In the genomic region with DNA sequence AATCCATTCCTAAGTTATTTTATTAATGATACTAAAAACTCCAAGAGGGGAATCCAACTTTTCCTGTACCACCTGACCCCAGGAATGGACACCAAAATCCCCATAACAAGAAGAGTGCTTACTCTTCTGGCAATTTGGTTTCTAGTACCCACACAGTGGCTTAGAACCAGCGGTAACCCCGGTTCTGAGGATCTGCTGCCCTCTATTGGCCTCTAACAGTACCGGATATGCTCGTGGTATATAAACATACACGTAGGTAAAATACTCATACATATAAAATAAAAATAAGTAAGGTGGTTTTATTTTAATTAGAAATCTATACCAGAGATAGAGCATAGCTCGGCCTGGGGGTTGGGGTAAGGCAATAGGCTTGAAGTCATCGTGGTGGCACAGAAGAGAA, we compare ENCODE assay signal across 22 mouse cellular contexts. TPM values are rescaled to one million over a fixed set of nuclear protein-coding genes. Genes with fewer than 3 reads are reported as not detected.
DNase-seq lines count a peak whose midpoint lies in the region; ATAC-seq and TF ChIP-seq lines count a peak whose summit lies in the region.
"Had no signal": no experiment of that assay in that cellular context is flagged by ENCODE, and none has a peak within 500 bp of the region (broad histone marks: within the 10 kb centered on the region; RNA-seq: fewer than 3 reads in every experiment).

No protein-coding gene starts in this region.

- TF ChIP-seq CTCF in layer of hippocampus, adult 2 months (conservative IDR thresholded peaks at IDR 0.05), result peak; percentile 22
- TF ChIP-seq CTCF in E14TG2a.4 (conservative IDR thresholded peaks at IDR 0.05; ENCODE audit: low read length), result peak; percentile 27; the same call in 1 of the 2 replicates
- peak; percentile 4; the same call in 1 of the 2 replicates for TF ChIP-seq CTCF in brain, embryonic 14.5 days (IDR thresholded peaks at IDR 0.05; ENCODE audit: borderline replicate concordance, extremely low read depth, insufficient read depth, insufficient read length)

- no peak overlapping the region for H3K27ac ChIP-seq in forebrain, embryonic 11.5 days (ENCODE audit: low read depth, low read length)
- H3K27ac ChIP-seq in forebrain, embryonic 15.5 days (replicated peaks), result no peak overlapping the region
- H3K27ac ChIP-seq in layer of hippocampus, adult 2 months, result no peak overlapping the region
- H3K27ac ChIP-seq: forebrain, embryonic 10.5 days; liver, embryonic 13.5 days had no signal

- H3K9ac ChIP-seq in forebrain, embryonic 11.5 days (ENCODE audit: low read length), result no peak overlapping the region
- no peak overlapping the region for H3K9ac ChIP-seq in forebrain, embryonic 15.5 days (replicated peaks)
- H3K9ac ChIP-seq: liver, embryonic 13.5 days had no signal

- H3K9me3 ChIP-seq in forebrain, embryonic 11.5 days (ENCODE audit: control insufficient read depth, low read length), result no peaks in the 10 kb centered on the region
- no peaks in the 10 kb centered on the region for H3K9me3 ChIP-seq in forebrain, embryonic 15.5 days
- H3K9me3 ChIP-seq in E14TG2a.4 (ENCODE audit: low read length), result peaks cover 38% of the 10 kb centered on the region
- H3K9me3 ChIP-seq: forebrain, embryonic 10.5 days; liver, embryonic 13.5 days had no signal

- no peaks in the 10 kb centered on the region for H3K36me3 ChIP-seq in forebrain, embryonic 11.5 days (ENCODE audit: control insufficient read depth, insufficient read depth, low read length)
- no peaks in the 10 kb centered on the region for H3K36me3 ChIP-seq in forebrain, embryonic 15.5 days
- peaks cover 14% of the 10 kb centered on the region; the same call in 1 of the 2 replicates for H3K36me3 ChIP-seq in E14TG2a.4 (ENCODE audit: insufficient read depth, low read length)
- H3K36me3 ChIP-seq: forebrain, embryonic 10.5 days; liver, embryonic 13.5 days had no signal

- no peaks in the 10 kb centered on the region for H3K4me1 ChIP-seq in forebrain, embryonic 11.5 days (replicated peaks; ENCODE audit: control insufficient read depth, insufficient read depth, low read length)
- H3K4me1 ChIP-seq in forebrain, embryonic 15.5 days, result peaks cover 8% of the 10 kb centered on the region
- peaks cover 73% of the 10 kb centered on the region for H3K4me1 ChIP-seq in E14TG2a.4 (replicated peaks; ENCODE audit: low read depth, low read length)
- H3K4me1 ChIP-seq: liver, embryonic 13.5 days; megakaryocyte, embryonic 14.5 days had no signal

- H3K4me3 ChIP-seq in forebrain, embryonic 11.5 days (ENCODE audit: low read depth, low read length), result no peak overlapping the region
- H3K4me3 ChIP-seq in forebrain, embryonic 15.5 days, result no peak overlapping the region
- H3K4me3 ChIP-seq in layer of hippocampus, adult 2 months, result no peak overlapping the region
- peak overlapping the region; percentile 35; the same call in 1 of the 2 replicates for H3K4me3 ChIP-seq in E14TG2a.4 (replicated peaks; ENCODE audit: low read length)
- H3K4me3 ChIP-seq: forebrain, embryonic 10.5 days; liver, embryonic 13.5 days; megakaryocyte, embryonic 14.5 days; myocyte had no signal

- no peak overlapping the region for H3K4me2 ChIP-seq in forebrain, embryonic 11.5 days (ENCODE audit: low read depth, low read length, severe bottlenecking)
- no peak overlapping the region for H3K4me2 ChIP-seq in forebrain, embryonic 15.5 days (replicated peaks)
- H3K4me2 ChIP-seq: liver, embryonic 13.5 days had no signal

- 86% methylated on average over 7 of the region's 7 CpGs for WGBS in forebrain, embryonic 11.5 days
- WGBS in forebrain, embryonic 15.5 days, result 87% methylated on average over 7 of the region's 7 CpGs

- H3K27me3 ChIP-seq in forebrain, embryonic 11.5 days (ENCODE audit: control insufficient read depth, insufficient read depth, low read length), result no peaks in the 10 kb centered on the region
- no peaks in the 10 kb centered on the region for H3K27me3 ChIP-seq in forebrain, embryonic 15.5 days
- no peaks in the 10 kb centered on the region for H3K27me3 ChIP-seq in E14TG2a.4 (ENCODE audit: insufficient read depth, low read length)
- H3K27me3 ChIP-seq: liver, embryonic 13.5 days had no signal

- peak; percentile 25 for DNase-seq in forebrain, embryonic 11.5 days (ENCODE audit: low spot score)
- no peak for DNase-seq in layer of hippocampus, adult 2 months (ENCODE audit: low spot score in 2 of 2)
- no peak for DNase-seq in layer of hippocampus, postnatal 10 days (ENCODE audit: low spot score in 2 of 2)
- DNase-seq in brain, embryonic 14.5 days (ENCODE audit: low read depth), result no peak
- DNase-seq in thymus, adult 18-20 months, result no peak
- DNase-seq in cerebellum, adult 18-20 months, result no peak
- DNase-seq: adrenal gland, postnatal 10 days; cerebellum, adult 11-12 months; cerebellum, postnatal 36 days; heart, adult 18-20 months; kidney, adult 8-10 months; kidney, postnatal 36 days; layer of hippocampus, adult 9-11 months; liver, embryonic 13.5 days; lung, postnatal 14 days; midbrain, embryonic 14.5 days had no signal

- no peak for TF ChIP-seq POLR2A in brain, embryonic 14.5 days (IDR thresholded peaks at IDR 0.05; ENCODE audit: borderline replicate concordance, extremely low read depth, insufficient read depth, insufficient read length, poor library complexity, severe bottlenecking)

- ATAC-seq in forebrain, embryonic 11.5 days (replicated peaks; ENCODE audit: low FRiP score), result no peak
- no peak for ATAC-seq in forebrain, embryonic 15.5 days (replicated peaks)
- ATAC-seq: hindbrain, embryonic 16.5 days had no signal

RNA-seq across cellular contexts. Expression of gene Hs6st1, which starts 58.0 kb away (rescaled TPM):
- polyA plus RNA-seq in forebrain, embryonic 11.5 days (2014; fragmentation: Nextera tagmentation; extraction: Ambion mirVana), result 14.9 and 17.3 TPM in 2 replicates
- polyA plus RNA-seq in forebrain, embryonic 15.5 days (2015; fragmentation: Nextera tagmentation; extraction: Ambion mirVana), result 9.7 and 16.5 TPM in 2 replicates
- 10 to 100 TPM; 37.7 to 38.3 TPM for total RNA-seq in layer of hippocampus, adult 2 months (2021)
- 10 to 100 TPM; 52.2 to 52.9 TPM for total RNA-seq in layer of hippocampus, postnatal 10 days (2021)
- 94.1 and 123 TPM in 2 replicates for polyA plus RNA-seq in brain, embryonic 14.5 days (2012; rRNA removed)
